Mouse (Mus musculus) midbrain, embryonic 10.5 days (tissue): ENCODE measurements at regions not wholly inside any gene's neighbourhood (a gene's known extent, or its start where the extent isn't known, plus 50 kb on each side); places are given as distances from the start of the nearest gene placed in this dataset.

Source experiments
- DNase-seq: peaks from one replicate; pipeline ENCODE4 v3.0.0-alpha.2; 2017; ENCODE audit warnings: low spot score
- H3K27ac ChIP-seq: fragments of 300-500 bp; sonication (generic); replicated peaks from 2 replicates; pipeline ENCODE4 v1.5.1; 2016; ENCODE audit warnings: mild to moderate bottlenecking
- H3K27me3 ChIP-seq: fragments of 300-500 bp; sonication (generic); 2 replicates; pipeline ENCODE4 v1.6.1; 2016; ENCODE audit warnings: low read depth, mild to moderate bottlenecking; ENCODE audit not compliant: poor library complexity, severe bottlenecking
- H3K36me3 ChIP-seq: fragments of 300-500 bp; sonication (generic); 2 replicates; pipeline ENCODE4 v1.6.1; 2016; ENCODE audit warnings: mild to moderate bottlenecking, moderate library complexity
- H3K4me1 ChIP-seq: fragments of 300-500 bp; sonication (generic); 2 replicates; pipeline ENCODE4 v1.6.1; 2016
- H3K4me3 ChIP-seq: fragments of 300-500 bp; sonication (generic); 2 replicates; pipeline ENCODE4 v1.5.1; 2016; ENCODE audit warnings: mild to moderate bottlenecking, moderate library complexity
- H3K9me3 ChIP-seq: fragments of 300-500 bp; sonication (generic); replicated peaks from 2 replicates; pipeline ENCODE4 v1.6.1; 2016; ENCODE audit warnings: mild to moderate bottlenecking
- WGBS: fragments of 180-500 bp; shearing (Covaris S2); methylation state at CpG from one replicate; pipeline ENCODE4 v1.1.7; 2016; 5-methylcytosine and 5-hydroxymethylcytosine counted together

- Histone ChIP-seq H3K36me3 (no peaks in the 10 kb centered on the region), H3K4me1 (no peaks in the 10 kb centered on the region), H3K27me3 (no peaks in the 10 kb centered on the region), H3K9me3 (no peaks in the 10 kb centered on the region), H3K27ac (no peak overlapping the region), H3K4me3 (no peak overlapping the region)
- 89% methylated on average over 4 of the region's 4 CpGs for WGBS
- no peak for DNase-seq
Measured at GRCm38 (mm10) chr7:95460889-95461288, 710.2 kb upstream of the Tenm4 start.

GRCm38 (mm10) chr7:95465506-95465905, 705.5 kb upstream of the Tenm4 start:
- no peaks in the 10 kb centered on the region for H3K36me3 ChIP-seq
- H3K4me3 ChIP-seq = no peak overlapping the region
- DNase-seq = no peak
- no peak overlapping the region for H3K27ac ChIP-seq
- 86% methylated on average over 4 of the region's 4 CpGs for WGBS
- no peaks in the 10 kb centered on the region for H3K9me3 ChIP-seq
- H3K27me3 ChIP-seq = no peaks in the 10 kb centered on the region
- no peaks in the 10 kb centered on the region for H3K4me1 ChIP-seq

- Histone ChIP-seq H3K27me3 (no peaks in the 10 kb centered on the region), H3K9me3 (no peaks in the 10 kb centered on the region), H3K4me3 (no peak overlapping the region), H3K36me3 (no peaks in the 10 kb centered on the region), H3K4me1 (no peaks in the 10 kb centered on the region), H3K27ac (no peak overlapping the region)
- no peak for DNase-seq
- WGBS = 48% methylated on average over 3 of the region's 3 CpGs
Measured at GRCm38 (mm10) chr7:95467028-95467427, 704.0 kb upstream of the Tenm4 start.

GRCm38 (mm10) chr7:95473892-95474291, 697.2 kb upstream of the Tenm4 start:
- WGBS = 86% methylated on average over 4 of the region's 4 CpGs
- DNase-seq = no peak
- H3K36me3 ChIP-seq = no peaks in the 10 kb centered on the region
- no peaks in the 10 kb centered on the region for H3K4me1 ChIP-seq
- H3K9me3 ChIP-seq = no peaks in the 10 kb centered on the region
- H3K27me3 ChIP-seq = no peaks in the 10 kb centered on the region
- no peak overlapping the region for H3K4me3 ChIP-seq
- no peak overlapping the region for H3K27ac ChIP-seq

DNA sequence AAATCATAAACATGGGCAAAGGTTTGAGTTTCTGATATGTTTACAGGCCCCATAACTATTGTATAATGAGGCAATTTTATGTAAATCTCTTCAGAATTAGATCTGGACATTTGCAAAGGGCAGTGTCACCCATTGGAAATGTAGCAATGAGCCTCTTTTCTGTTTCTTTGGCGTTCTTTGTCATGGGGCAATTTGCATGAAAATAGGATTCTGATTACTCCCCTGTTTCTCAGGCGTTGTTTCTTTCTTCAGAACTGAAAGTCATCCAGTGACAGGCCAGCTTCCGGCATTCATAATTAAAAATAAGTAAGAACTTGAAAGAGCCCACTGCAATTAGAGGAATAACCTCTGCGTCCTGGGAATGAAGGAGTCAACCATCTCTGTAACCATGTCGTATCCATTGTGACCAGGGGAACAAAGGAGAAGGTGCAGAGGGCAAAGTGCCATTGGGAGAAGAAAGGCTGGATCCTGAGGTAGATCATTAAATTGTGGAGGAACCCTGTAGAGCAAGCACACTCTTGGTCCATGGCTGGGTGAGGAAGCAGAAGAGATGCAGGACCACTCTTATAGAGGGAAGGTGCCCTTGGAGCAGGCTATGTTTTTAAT, 690.8 kb upstream of the Tenm4 start:
- Histone ChIP-seq H3K9me3 (no peaks in the 10 kb centered on the region), H3K4me3 (no peak overlapping the region), H3K27ac (peak overlapping the region; percentile 73), H3K36me3 (no peaks in the 10 kb centered on the region), H3K4me1 (peaks cover 12% of the 10 kb centered on the region), H3K27me3 (no peaks in the 10 kb centered on the region)
- WGBS = 14% methylated on average over 5 of the region's 5 CpGs
- peak; percentile 36 for DNase-seq

GRCm38 (mm10) chr7:95489666-95490065, 681.4 kb upstream of the Tenm4 start:
- Histone ChIP-seq H3K27ac (no peak overlapping the region), H3K9me3 (no peaks in the 10 kb centered on the region)
- WGBS = 12% methylated on average over 4 of the region's 4 CpGs

GRCm38 (mm10) chr7:95494793-95495192, 676.3 kb upstream of the Tenm4 start:
- DNase-seq = no peak
- Histone ChIP-seq H3K27me3 (no peaks in the 10 kb centered on the region), H3K4me3 (no peak overlapping the region), H3K4me1 (peaks cover 10% of the 10 kb centered on the region), H3K36me3 (no peaks in the 10 kb centered on the region), H3K27ac (no peak overlapping the region), H3K9me3 (no peaks in the 10 kb centered on the region)
- 74% methylated on average over 1 of the region's 1 CpGs for WGBS

More at GRCm38 (mm10) chr7:95489666-95490065, 681.4 kb upstream of the Tenm4 start:
- H3K36me3 ChIP-seq = no peaks in the 10 kb centered on the region
- peaks cover 10% of the 10 kb centered on the region for H3K4me1 ChIP-seq
- H3K27me3 ChIP-seq = no peaks in the 10 kb centered on the region
- no peak overlapping the region for H3K4me3 ChIP-seq
- DNase-seq = peak; percentile 51

DNA sequence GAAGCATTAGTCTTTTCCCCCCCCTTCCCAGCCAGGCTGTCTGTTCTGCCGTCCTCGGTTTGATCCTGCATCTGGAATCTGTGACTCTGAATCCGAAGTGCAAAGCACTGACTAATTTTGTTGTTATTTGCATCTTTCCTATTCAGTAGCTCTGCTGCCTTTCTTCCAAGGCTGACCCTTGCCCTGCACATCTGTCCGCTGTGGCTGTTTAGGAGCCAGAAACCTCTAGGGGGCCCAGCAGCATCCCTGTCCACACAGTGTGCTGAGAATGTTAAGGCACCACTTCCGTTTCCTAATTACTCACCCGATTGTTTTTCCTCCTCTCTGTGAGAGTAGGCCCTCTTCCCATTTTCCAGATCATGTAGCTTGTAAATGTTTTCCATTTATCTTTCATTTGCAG, 668.1 kb upstream of the Tenm4 start:
- Histone ChIP-seq H3K36me3 (no peaks in the 10 kb centered on the region), H3K4me1 (peaks cover 7% of the 10 kb centered on the region), H3K4me3 (no peak overlapping the region), H3K27me3 (no peaks in the 10 kb centered on the region), H3K9me3 (no peaks in the 10 kb centered on the region), H3K27ac (peak overlapping the region; percentile 50)
- DNase-seq = peak; percentile 56
- 11% methylated on average over 6 of the region's 6 CpGs for WGBS

DNA sequence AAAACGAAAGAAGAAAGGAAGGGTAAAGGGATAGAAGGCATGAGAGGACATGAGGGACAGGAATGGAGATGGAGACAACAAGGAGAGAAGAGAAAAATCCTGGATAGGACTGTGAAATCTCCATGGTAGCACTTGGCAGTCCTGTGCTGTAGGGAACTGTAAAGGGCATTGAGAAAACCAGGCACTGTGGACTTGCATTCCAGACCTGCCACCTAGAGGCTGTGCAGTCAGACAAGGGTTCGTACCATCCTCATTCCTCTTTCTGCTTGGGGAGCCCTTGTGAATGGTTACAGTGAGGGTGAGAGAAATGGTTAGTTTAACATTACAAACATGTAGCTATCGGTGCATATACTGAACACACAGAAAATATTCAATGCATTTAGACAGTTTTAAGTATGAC, 623.8 kb upstream of the Tenm4 start:
- H3K36me3 ChIP-seq = no peaks in the 10 kb centered on the region
- 72% methylated on average over 3 of the region's 3 CpGs for WGBS
- no peaks in the 10 kb centered on the region for H3K27me3 ChIP-seq
- H3K9me3 ChIP-seq = no peaks in the 10 kb centered on the region
- DNase-seq = no peak
- no peak overlapping the region for H3K27ac ChIP-seq
- no peaks in the 10 kb centered on the region; the same call in 1 of the 2 replicates for H3K4me1 ChIP-seq
- H3K4me3 ChIP-seq = no peak overlapping the region

DNA sequence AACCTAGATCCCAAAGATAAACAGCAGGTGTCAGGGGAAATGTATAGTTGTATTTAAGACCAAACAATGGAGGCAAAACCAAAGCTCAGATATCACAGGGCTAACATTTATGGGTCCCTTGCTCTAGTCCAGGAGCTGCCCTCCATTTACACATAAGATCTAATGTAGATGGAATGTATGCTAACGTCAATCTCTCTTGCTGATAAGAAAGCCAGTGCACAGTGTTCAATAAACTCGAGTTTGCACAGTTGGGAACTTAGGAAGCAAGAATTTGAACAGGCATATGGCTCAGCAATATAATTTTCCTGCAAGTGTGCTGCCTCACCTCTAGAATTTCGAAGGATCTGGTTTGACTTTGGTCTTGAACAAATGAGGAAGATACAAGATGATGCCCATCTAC, 620.9 kb upstream of the Tenm4 start:
- WGBS = 77% methylated on average over 3 of the region's 3 CpGs
- no peak for DNase-seq
- no peaks in the 10 kb centered on the region for H3K36me3 ChIP-seq
- no peak overlapping the region for H3K4me3 ChIP-seq
- H3K4me1 ChIP-seq = no peaks in the 10 kb centered on the region; the same call in 1 of the 2 replicates
- no peak overlapping the region for H3K27ac ChIP-seq
- no peaks in the 10 kb centered on the region; the same call in 1 of the 2 replicates for H3K27me3 ChIP-seq
- no peaks in the 10 kb centered on the region for H3K9me3 ChIP-seq

DNA sequence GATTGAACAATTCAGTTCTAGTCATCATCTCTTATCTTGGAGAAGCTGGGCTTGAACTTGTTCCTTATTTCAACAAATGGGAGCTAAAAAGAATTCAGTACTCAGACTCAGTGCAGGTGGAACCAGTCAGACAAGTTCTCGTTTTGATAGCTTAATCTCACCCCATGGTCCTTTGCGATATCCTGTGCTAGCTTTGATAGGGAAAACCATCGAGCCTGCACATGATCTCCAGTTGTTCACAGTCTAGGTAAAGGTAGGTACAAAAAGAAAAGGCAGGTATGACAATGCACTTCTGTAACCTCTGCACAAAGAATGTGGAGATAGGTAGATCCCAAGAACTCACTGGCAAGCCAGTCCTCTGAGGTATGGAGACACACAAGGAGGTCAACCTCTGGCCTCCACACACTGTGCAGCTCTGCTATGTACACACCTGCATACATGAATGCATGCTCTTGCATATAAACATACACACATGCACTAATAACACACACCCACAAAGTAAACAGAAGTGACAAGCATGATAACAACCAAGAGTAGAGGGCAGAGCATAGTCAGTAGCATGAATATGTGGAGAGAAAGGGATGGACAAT, 619.2 kb upstream of the Tenm4 start:
- Histone ChIP-seq H3K27ac (no peak overlapping the region), H3K4me1 (no peaks in the 10 kb centered on the region; the same call in 1 of the 2 replicates), H3K36me3 (no peaks in the 10 kb centered on the region), H3K27me3 (no peaks in the 10 kb centered on the region; the same call in 1 of the 2 replicates), H3K4me3 (no peak overlapping the region), H3K9me3 (no peaks in the 10 kb centered on the region)
- 86% methylated on average over 3 of the region's 3 CpGs for WGBS
- DNase-seq = no peak

GRCm38 (mm10) chr7:95558589-95558988, 612.5 kb upstream of the Tenm4 start:
- Histone ChIP-seq H3K4me3 (no peak overlapping the region), H3K9me3 (no peaks in the 10 kb centered on the region), H3K27ac (no peak overlapping the region), H3K27me3 (no peaks in the 10 kb centered on the region; the same call in 1 of the 2 replicates), H3K36me3 (no peaks in the 10 kb centered on the region), H3K4me1 (no peaks in the 10 kb centered on the region; the same call in 1 of the 2 replicates)
- 77% methylated on average over 2 of the region's 2 CpGs for WGBS
- DNase-seq = no peak

DNA sequence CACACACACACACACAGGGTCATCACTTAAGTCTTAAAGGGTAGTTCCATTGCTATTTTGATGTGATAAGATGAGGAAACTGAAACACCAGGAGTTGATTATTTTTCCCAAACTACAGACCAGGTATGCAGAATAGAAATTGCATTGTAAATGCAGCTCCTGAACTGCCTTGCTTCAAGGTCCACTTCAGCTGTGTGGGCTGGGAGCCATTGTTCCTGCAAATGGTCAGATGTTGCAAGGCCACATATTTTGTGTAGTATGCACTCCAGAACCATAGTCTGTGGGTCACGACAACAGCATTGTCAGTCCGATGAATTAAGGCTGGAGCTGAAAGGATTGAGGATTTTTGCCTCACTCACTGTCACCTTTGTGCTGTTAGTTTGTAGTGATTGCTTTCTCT, 592.4 kb upstream of the Tenm4 start:
- 93% methylated on average over 2 of the region's 2 CpGs for WGBS
- no peaks in the 10 kb centered on the region for H3K27me3 ChIP-seq
- no peak overlapping the region for H3K4me3 ChIP-seq
- DNase-seq = no peak
- H3K36me3 ChIP-seq = no peaks in the 10 kb centered on the region
- no peaks in the 10 kb centered on the region for H3K9me3 ChIP-seq
- H3K27ac ChIP-seq = no peak overlapping the region
- no peaks in the 10 kb centered on the region for H3K4me1 ChIP-seq
